Mouse (Mus musculus) forebrain, postnatal 0 days (tissue): ENCODE measurements at regions not wholly inside any gene's neighbourhood (a gene's known extent, or its start where the extent isn't known, plus 50 kb on each side); places are given as distances from the start of the nearest gene placed in this dataset.

Experiments
- ATAC-seq: fragments of 200-750 bp; cut with Nextera tagmentation; 2 replicates; pipeline ENCODE4 v1.8.0; 2017; ENCODE audit warnings: mild to moderate bottlenecking, moderate library complexity
- DNase-seq: peaks from one replicate; pipeline ENCODE4 v3.0.0-alpha.2; 2015
- H3K27ac ChIP-seq: fragments of 300-500 bp; sonication (generic); 2 replicates; pipeline ENCODE4 v1.5.1; 2014; ENCODE audit warnings: low read depth, mild to moderate bottlenecking, antibody characterized with exemption, low read length, moderate library complexity, mixed read lengths
- H3K27me3 ChIP-seq: fragments of 300-500 bp; sonication (generic); 2 replicates; pipeline ENCODE4 v1.6.1; 2014; ENCODE audit warnings: mild to moderate bottlenecking, low read length, mixed read lengths; ENCODE audit not compliant: insufficient read depth
- H3K36me3 ChIP-seq: fragments of 300-500 bp; sonication (generic); 2 replicates; pipeline ENCODE4 v1.6.1; 2014; ENCODE audit warnings: mild to moderate bottlenecking, moderate library complexity; ENCODE audit not compliant: insufficient read depth
- H3K4me1 ChIP-seq: fragments of 300-500 bp; sonication (generic); 2 replicates; pipeline ENCODE4 v1.6.1; 2014; ENCODE audit warnings: antibody characterized with exemption; ENCODE audit not compliant: insufficient read depth
- H3K4me2 ChIP-seq: fragments of 300-500 bp; sonication (generic); 2 replicates; pipeline ENCODE4 v1.6.1; 2014; ENCODE audit warnings: low read depth, mild to moderate bottlenecking, moderate library complexity
- H3K4me3 ChIP-seq: fragments of 300-500 bp; sonication (generic); 2 replicates; pipeline ENCODE4 v1.5.1; 2014; ENCODE audit warnings: low read depth, low read length, mixed read lengths
- H3K9ac ChIP-seq: fragments of 300-500 bp; sonication (generic); 2 replicates; pipeline ENCODE4 v1.6.1; 2014; ENCODE audit warnings: mild to moderate bottlenecking
- H3K9me3 ChIP-seq: fragments of 300-500 bp; sonication (generic); 2 replicates; pipeline ENCODE4 v1.6.1; 2016; ENCODE audit warnings: low read length
- CTCF ChIP-seq: sonication (generic); IDR thresholded peaks from 2 replicates; pipeline ENCODE4 v1.5.1; 2016; ENCODE audit warnings: antibody characterized with exemption, control low read depth, low read depth
- WGBS: fragments of 180-500 bp; shearing (Covaris S2); extraction: QIAGEN DNeasy Blood & Tissue Kit; methylation state at CpG from one replicate; pipeline ENCODE4 v1.1.7; 2014; 5-methylcytosine and 5-hydroxymethylcytosine counted together

- ATAC-seq (no peak), DNase-seq (no peak)
- H3K27ac ChIP-seq, result no peak overlapping the region
- H3K9ac ChIP-seq, result no peak overlapping the region
- no peak overlapping the region for H3K4me3 ChIP-seq
- H3K4me2 ChIP-seq, result no peak overlapping the region
- no peak for TF ChIP-seq CTCF
- WGBS, result 100% methylated on average over 1 of the region's 1 CpGs
- no peaks in the 10 kb centered on the region for H3K4me1 ChIP-seq
- no peaks in the 10 kb centered on the region for H3K27me3 ChIP-seq
- H3K9me3 ChIP-seq, result no peaks in the 10 kb centered on the region
- no peaks in the 10 kb centered on the region for H3K36me3 ChIP-seq
These were observed 53.6 kb upstream of the Ifnlr1 start for GRCm38 (mm10) chr4:135632443-135632842.

GRCm38 (mm10) chr4:135629793-135630569 is 56.1 kb upstream of the Ifnlr1 start:
- Histone ChIP-seq H3K9me3 (no peaks in the 10 kb centered on the region), H3K4me2 (no peak overlapping the region), H3K9ac (no peak overlapping the region), H3K27ac (no peak overlapping the region), H3K36me3 (no peaks in the 10 kb centered on the region), H3K4me3 (no peak overlapping the region), H3K4me1 (no peaks in the 10 kb centered on the region), H3K27me3 (no peaks in the 10 kb centered on the region)
- no peak for DNase-seq
- ATAC-seq, result no peak
- peak; percentile 22; the same call in 1 of the 2 replicates for TF ChIP-seq CTCF
- 87% methylated on average over 12 of the region's 12 CpGs for WGBS

GRCm38 (mm10) chr4:135626461-135626860 is 53.0 kb upstream of the Grhl3 start:
- H3K27me3 ChIP-seq, result no peaks in the 10 kb centered on the region
- WGBS, result 83% methylated on average over 15 of the region's 15 CpGs
- no peaks in the 10 kb centered on the region for H3K4me1 ChIP-seq
- no peaks in the 10 kb centered on the region for H3K36me3 ChIP-seq
- H3K4me2 ChIP-seq, result no peak overlapping the region
- H3K9me3 ChIP-seq, result no peaks in the 10 kb centered on the region
- DNase-seq, result no peak
- no peak for TF ChIP-seq CTCF
- no peak for ATAC-seq
- H3K9ac ChIP-seq, result no peak overlapping the region
- no peak overlapping the region for H3K27ac ChIP-seq
- H3K4me3 ChIP-seq, result no peak overlapping the region

GRCm38 (mm10) chr4:135623121-135623707 is 49.8 kb upstream of the Grhl3 start:
- Histone ChIP-seq H3K9ac (no peak overlapping the region), H3K9me3 (no peaks in the 10 kb centered on the region), H3K4me1 (no peaks in the 10 kb centered on the region), H3K4me2 (no peak overlapping the region), H3K27ac (no peak overlapping the region), H3K36me3 (no peaks in the 10 kb centered on the region), H3K4me3 (no peak overlapping the region), H3K27me3 (no peaks in the 10 kb centered on the region)
- ATAC-seq (no peak), DNase-seq (no peak)
- TF ChIP-seq CTCF, result no peak
- 71% methylated on average over 9 of the region's 9 CpGs for WGBS
